Mouse (Mus musculus): ENCODE measurements around the gene Taldo1. TPM values are rescaled to one million over a fixed set of nuclear protein-coding genes. Genes with fewer than 3 reads are reported as not detected.

Gene Taldo1
- polyA plus RNA-seq, 1 experiment from 2014 or later, result 397 TPM

GRCm38 (mm10) chr7:141413809-141414584 lies 22.0 kb downstream of the Taldo1 start, which contains the start of gene Gatd1:
Gatd1 (minus strand) TSS chr7:141414136.
- Histone ChIP-seq H3K9ac (peak within 1 kb of the TSS; percentile 87), H3K27me3 (no peaks in the 10 kb centered on the region), H3K4me2 (peak within 1 kb of the TSS; percentile 93), H3K36me3 (replicated peaks) (peaks cover 19% of the 10 kb centered on the region; the same call in 1 of the 2 replicates), H3K4me3 (replicated peaks) (peak within 1 kb of the TSS; percentile 69), H3K9me3 (no peaks in the 10 kb centered on the region), H3K27ac (peak within 1 kb of the TSS; percentile 78), H3K4me1 (peaks cover 13% of the 10 kb centered on the region)
- WGBS, result under 1% methylated on average over 48 of the region's 56 CpGs
- peak; percentile 92 for ATAC-seq (ENCODE audit: low FRiP score)

- WGBS, result 76% methylated on average over 6 of the region's 6 CpGs
- Histone ChIP-seq H3K27ac (no peak overlapping the region), H3K9ac (no peak overlapping the region), H3K4me3 (replicated peaks) (no peak overlapping the region), H3K4me1 (peaks cover 12% of the 10 kb centered on the region), H3K9me3 (no peaks in the 10 kb centered on the region), H3K27me3 (no peaks in the 10 kb centered on the region), H3K36me3 (replicated peaks) (no peaks in the 10 kb centered on the region), H3K4me2 (no peak overlapping the region)
- ATAC-seq (ENCODE audit: low FRiP score), result no peak
Observed at GRCm38 (mm10) chr7:141416144-141416841, 24.3 kb downstream of the Taldo1 start.

DNA sequence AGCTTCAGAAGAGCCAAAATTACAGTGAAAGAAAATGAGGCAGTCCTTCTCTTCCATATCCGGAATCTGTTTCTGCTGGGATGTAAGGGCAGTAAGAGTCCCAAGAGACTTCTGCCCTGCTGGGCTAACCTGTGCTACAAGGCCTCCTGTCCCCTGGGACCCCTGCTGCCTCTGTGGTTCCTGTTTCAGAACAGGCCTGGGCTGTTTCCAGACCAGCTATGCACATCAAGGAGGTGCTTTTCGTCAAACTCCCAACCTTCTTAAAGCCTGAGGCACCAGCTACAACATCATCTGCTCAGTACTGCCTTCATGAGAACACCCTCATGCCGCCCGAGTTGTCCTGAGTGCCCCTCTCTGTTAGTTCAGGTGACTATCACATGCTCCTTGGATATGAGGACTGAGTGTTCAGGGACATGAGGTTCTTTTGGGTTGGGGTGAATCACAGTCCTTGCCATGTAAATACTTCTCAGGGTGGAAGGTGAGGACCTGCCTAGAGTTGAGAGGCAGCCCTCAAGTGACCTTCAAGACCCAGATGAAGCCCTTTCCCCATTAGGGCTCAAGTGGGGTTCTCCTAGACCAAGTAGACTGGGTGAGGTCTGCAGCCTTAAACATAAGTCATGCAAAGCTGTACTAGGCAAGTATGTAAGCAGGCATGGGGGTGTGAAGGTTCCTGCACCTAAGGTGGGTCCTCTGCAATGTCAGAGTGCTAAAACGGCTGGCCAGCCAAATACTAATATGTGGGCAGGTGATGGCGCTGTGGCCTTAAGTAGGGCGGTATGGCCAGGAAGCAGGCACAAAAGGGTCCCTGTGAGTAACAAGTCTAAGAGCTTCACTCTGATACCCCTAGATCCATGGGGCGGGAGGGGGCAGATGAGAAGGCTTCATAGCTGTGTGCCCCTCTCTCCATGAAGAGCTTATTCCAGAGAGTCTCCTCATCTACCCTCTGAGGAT lies 26.0 kb downstream of the Taldo1 start:
- no peak overlapping the region for H3K4me2 ChIP-seq
- WGBS, result 72% methylated on average over 8 of the region's 8 CpGs
- no peaks in the 10 kb centered on the region for H3K36me3 ChIP-seq (replicated peaks)
- no peak for ATAC-seq (ENCODE audit: low FRiP score)
- H3K4me1 ChIP-seq, result peaks cover 9% of the 10 kb centered on the region
- no peaks in the 10 kb centered on the region for H3K9me3 ChIP-seq
- no peak overlapping the region for H3K27ac ChIP-seq
- no peak overlapping the region for H3K4me3 ChIP-seq (replicated peaks)
- H3K9ac ChIP-seq, result no peak overlapping the region
- 0 out of 2 replicates have a peak, but pooled peaks cover under 1% of the 10 kb centered on the region for H3K27me3 ChIP-seq

- no peak for ATAC-seq (ENCODE audit: low FRiP score)
- WGBS, result 84% methylated on average over 7 of the region's 7 CpGs
Observed at GRCm38 (mm10) chr7:141418970-141419369, 27.0 kb downstream of the Taldo1 start.

GRCm38 (mm10) chr7:141420030-141420702 lies 28.2 kb downstream of the Taldo1 start:
- WGBS, result 87% methylated on average over 9 of the region's 9 CpGs

More at GRCm38 (mm10) chr7:141418970-141419369, 27.0 kb downstream of the Taldo1 start:
- no peak overlapping the region for H3K27ac ChIP-seq
- no peak overlapping the region for H3K9ac ChIP-seq
- no peaks in the 10 kb centered on the region for H3K9me3 ChIP-seq
- H3K36me3 ChIP-seq (replicated peaks), result no peaks in the 10 kb centered on the region
- no peak overlapping the region for H3K4me3 ChIP-seq (replicated peaks)
- peaks cover 4% of the 10 kb centered on the region; the same call in 1 of the 2 replicates for H3K4me1 ChIP-seq
- no peak overlapping the region for H3K4me2 ChIP-seq
- 0 out of 2 replicates have a peak, but pooled peaks cover 4% of the 10 kb centered on the region for H3K27me3 ChIP-seq

GRCm38 (mm10) chr7:141423811-141424210 lies 31.8 kb downstream of the Taldo1 start:
- Histone ChIP-seq H3K9ac (no peak overlapping the region), H3K4me2 (no peak overlapping the region), H3K4me3 (replicated peaks) (no peak overlapping the region), H3K27me3 (peaks cover 11% of the 10 kb centered on the region; the same call in 1 of the 2 replicates), H3K9me3 (no peaks in the 10 kb centered on the region), H3K4me1 (peaks cover 6% of the 10 kb centered on the region), H3K36me3 (replicated peaks) (peaks cover 7% of the 10 kb centered on the region; the same call in 1 of the 2 replicates), H3K27ac (no peak overlapping the region)
- 70% methylated on average over 4 of the region's 4 CpGs for WGBS
- no peak for ATAC-seq (ENCODE audit: low FRiP score)

More at GRCm38 (mm10) chr7:141420030-141420702, 28.2 kb downstream of the Taldo1 start:
- Histone ChIP-seq H3K4me1 (no peaks in the 10 kb centered on the region), H3K4me3 (replicated peaks) (no peak overlapping the region), H3K27ac (no peak overlapping the region), H3K9me3 (no peaks in the 10 kb centered on the region), H3K27me3 (peaks cover 11% of the 10 kb centered on the region; the same call in 1 of the 2 replicates), H3K4me2 (no peak overlapping the region), H3K9ac (no peak overlapping the region), H3K36me3 (replicated peaks) (no peaks in the 10 kb centered on the region)
- ATAC-seq (ENCODE audit: low FRiP score), result no peak

DNA sequence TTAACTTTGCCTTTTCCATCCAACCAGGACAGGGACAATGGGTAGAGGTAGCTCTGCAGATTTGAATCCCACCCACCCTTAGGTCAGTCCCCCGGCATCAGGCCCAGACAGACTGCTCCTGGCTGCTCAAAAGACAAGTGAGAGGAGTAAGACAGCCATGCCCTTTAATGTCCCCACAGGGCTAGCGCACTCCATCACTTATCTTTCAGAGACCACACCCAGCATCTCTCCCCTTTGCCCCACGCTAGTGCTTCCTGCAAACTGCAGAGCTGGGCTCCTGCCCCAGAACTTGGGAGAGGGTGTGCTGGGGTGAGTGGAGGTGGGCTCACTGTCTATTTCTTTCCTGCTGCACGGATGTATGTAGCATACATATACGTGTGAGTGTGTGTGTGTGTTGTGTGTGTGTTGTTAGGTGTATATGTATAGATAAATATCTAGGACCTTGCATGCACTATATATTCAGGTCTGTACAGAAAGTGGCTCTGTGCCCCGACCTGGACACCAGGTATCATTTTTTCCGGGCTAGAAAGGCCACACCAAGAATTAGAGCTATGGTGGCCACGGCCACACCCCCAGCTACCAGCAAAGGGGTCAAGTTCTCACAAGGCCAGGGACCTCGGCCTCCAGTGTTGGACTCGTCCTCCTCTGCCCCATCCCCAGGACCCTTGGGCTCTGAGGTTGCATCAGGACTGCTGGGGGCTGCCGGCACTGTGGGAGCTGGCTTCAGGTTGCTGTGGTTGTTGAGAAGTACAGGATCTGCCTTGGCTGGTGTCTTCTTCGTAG lies 35.1 kb downstream of the Taldo1 start:
- H3K4me2 ChIP-seq, result no peak overlapping the region
- H3K36me3 ChIP-seq (replicated peaks), result peaks cover 28% of the 10 kb centered on the region
- WGBS, result 85% methylated on average over 12 of the region's 12 CpGs
- H3K9ac ChIP-seq, result no peak overlapping the region
- H3K4me1 ChIP-seq, result peaks cover 22% of the 10 kb centered on the region
- no peak overlapping the region for H3K4me3 ChIP-seq (replicated peaks)
- ATAC-seq (ENCODE audit: low FRiP score), result no peak
- H3K9me3 ChIP-seq, result no peaks in the 10 kb centered on the region
- H3K27me3 ChIP-seq, result peaks cover 11% of the 10 kb centered on the region; the same call in 1 of the 2 replicates
- no peak overlapping the region for H3K27ac ChIP-seq

- 0 out of 2 replicates have a peak, but pooled peaks have one; percentile 7 for ATAC-seq (ENCODE audit: low FRiP score)
- no peaks in the 10 kb centered on the region for H3K9me3 ChIP-seq
- peaks cover 44% of the 10 kb centered on the region for H3K36me3 ChIP-seq (replicated peaks)
- H3K27me3 ChIP-seq, result peaks cover 7% of the 10 kb centered on the region; the same call in 1 of the 2 replicates
- H3K27ac ChIP-seq, result peak overlapping the region; percentile 54; the same call in 1 of the 2 replicates
- WGBS, result 50% methylated on average over 5 of the region's 5 CpGs
- peak overlapping the region; percentile 80 for H3K4me2 ChIP-seq
- H3K4me3 ChIP-seq (replicated peaks), result peak overlapping the region; percentile 48
- peaks cover 35% of the 10 kb centered on the region for H3K4me1 ChIP-seq
- H3K9ac ChIP-seq, result peak overlapping the region; percentile 63
Observed at GRCm38 (mm10) chr7:141428701-141429100, 36.7 kb downstream of the Taldo1 start.

- peak; percentile 88 for ATAC-seq (ENCODE audit: low FRiP score)
- H3K36me3 ChIP-seq (replicated peaks), result peaks cover 45% of the 10 kb centered on the region
- no peaks in the 10 kb centered on the region for H3K9me3 ChIP-seq
- peaks cover 5% of the 10 kb centered on the region; the same call in 1 of the 2 replicates for H3K27me3 ChIP-seq
- peak within 1 kb of the TSS; percentile 54; the same call in 1 of the 2 replicates for H3K27ac ChIP-seq
- H3K9ac ChIP-seq, result peak within 1 kb of the TSS; percentile 63
- peak within 1 kb of the TSS; percentile 48 for H3K4me3 ChIP-seq (replicated peaks)
- H3K4me2 ChIP-seq, result peak within 1 kb of the TSS; percentile 80
- 2% methylated on average over 19 of the region's 19 CpGs for WGBS
- H3K4me1 ChIP-seq, result peaks cover 41% of the 10 kb centered on the region
Observed at GRCm38 (mm10) chr7:141429310-141429709, 37.3 kb downstream of the Taldo1 start, which contains the start of gene Cend1. Cend1 (minus strand) TSS chr7:141429491.

DNA sequence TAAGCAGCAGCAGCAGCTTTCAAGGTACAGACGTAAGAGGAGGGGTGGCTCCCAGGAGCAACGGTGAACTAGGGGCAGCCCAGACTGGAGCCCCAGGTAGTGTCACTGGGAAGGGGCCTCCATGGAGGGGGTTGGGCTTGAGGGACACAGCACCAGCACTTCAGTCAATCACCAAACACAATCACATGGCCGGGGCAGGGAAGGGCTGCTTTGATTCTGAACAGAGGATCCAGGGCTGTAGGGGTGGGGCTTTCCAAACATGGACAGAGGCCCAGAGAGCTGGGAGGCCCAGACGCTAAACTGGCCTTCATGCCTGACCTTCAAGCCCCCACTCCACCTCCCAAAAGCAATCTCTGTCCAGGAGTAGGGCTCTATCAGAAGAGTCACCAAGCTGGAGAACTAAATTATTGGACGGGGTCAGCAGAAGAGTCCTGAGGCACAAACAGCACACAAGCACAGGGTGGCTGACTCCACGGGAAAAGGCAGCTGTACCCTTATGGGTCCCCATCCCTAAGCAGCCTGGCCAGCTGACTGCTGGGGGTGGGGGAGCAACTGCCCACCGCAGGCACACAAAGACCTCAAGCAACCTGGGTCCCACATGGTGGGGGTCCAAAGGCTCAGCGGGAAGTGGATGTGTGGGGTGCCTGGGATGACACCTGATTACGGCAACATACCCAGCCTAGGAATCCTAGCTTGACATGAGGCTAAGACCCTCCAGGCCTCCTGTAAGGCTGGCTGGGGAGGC lies 38.0 kb downstream of the Taldo1 start:
- Histone ChIP-seq H3K4me3 (replicated peaks) (no peak overlapping the region; the same call in 1 of the 2 replicates), H3K27ac (peak overlapping the region; percentile 54; the same call in 1 of the 2 replicates), H3K4me1 (peaks cover 48% of the 10 kb centered on the region), H3K9me3 (no peaks in the 10 kb centered on the region), H3K4me2 (peak overlapping the region; percentile 80), H3K36me3 (replicated peaks) (peaks cover 45% of the 10 kb centered on the region), H3K9ac (0 out of 2 replicates have a peak overlapping the region, but pooled peaks have one; percentile 63), H3K27me3 (no peaks in the 10 kb centered on the region)
- ATAC-seq (ENCODE audit: low FRiP score), result no peak
- WGBS, result 64% methylated on average over 9 of the region's 9 CpGs
